Mouse (Mus musculus) C2C12 (cell line): ENCODE measurements around the gene Apobr.
A peak's percentile ranks its signal among the peaks of the same experiment; 100 is the strongest.

Experiments
- CTCF ChIP-seq: IDR thresholded peaks from one replicate; pipeline ENCODE4 v1.5.1; 2011; ENCODE audit not compliant: control insufficient read depth, insufficient read depth, insufficient read length
- MAX ChIP-seq: IDR thresholded peaks from one replicate; pipeline ENCODE4 v1.6.1; 2011; ENCODE audit warnings: mild to moderate bottlenecking, control low read depth
- USF1 ChIP-seq: IDR thresholded peaks from one replicate; pipeline ENCODE4 v1.6.1; 2011; ENCODE audit warnings: low read depth, mild to moderate bottlenecking, control low read depth, moderate library complexity

DNA sequence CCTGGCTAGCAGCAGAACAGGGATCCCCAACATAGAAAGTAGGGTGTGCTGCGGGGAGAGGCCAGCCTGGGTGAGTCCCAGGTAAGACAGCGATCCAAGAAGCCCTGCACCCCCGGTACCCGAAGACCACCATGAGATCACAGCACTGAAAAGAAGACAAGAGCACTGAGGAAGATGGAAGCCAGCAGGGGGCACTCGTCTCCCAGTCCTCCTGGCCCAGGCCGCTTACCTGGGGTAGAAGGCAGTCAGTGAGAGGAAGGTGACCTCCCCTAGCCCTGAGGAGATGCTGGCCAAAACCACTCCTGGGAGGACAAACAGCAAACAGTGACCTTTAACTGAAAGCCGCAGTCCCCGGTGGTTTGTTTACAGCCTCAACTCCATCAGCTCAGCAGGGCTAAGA, 5.6 kb upstream of the Apobr start:
- TF ChIP-seq CTCF (peak; percentile 44), MAX (no peak), USF1 (no peak)
